Mouse (Mus musculus) adrenal gland, adult (tissue): ENCODE data around the gene Lrrc61.
A peak's percentile ranks its signal among the peaks of the same experiment; 100 is the strongest.

Experiments used
- DNase-seq, 2 experiments: peaks; one replicate each; pipeline ENCODE4 v3.0.0; 2022 to 2023; ENCODE audit warnings: low spot score in 1 of 2; ENCODE audit not compliant: inconsistent age in 2 of 2

The Lrrc61 gene

DNA sequence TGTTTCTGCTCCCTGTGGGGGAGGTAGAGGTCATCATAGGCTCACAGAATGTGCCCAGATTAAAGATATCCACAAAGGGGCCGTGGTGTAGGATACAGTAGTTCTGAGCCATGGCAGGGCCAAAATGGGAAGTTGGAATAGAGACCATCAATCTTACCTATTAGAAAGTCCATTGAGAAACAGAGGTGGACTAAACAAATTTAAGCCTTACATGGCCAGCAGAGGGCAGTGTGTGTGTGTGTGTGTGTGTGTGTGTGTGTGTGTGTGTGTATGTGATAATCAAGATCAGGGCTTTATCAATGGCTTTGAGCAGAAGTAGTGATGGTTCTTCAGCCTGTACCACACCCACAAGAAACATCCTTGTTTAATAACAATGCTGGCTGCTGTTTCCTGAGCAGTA lies 8.3 kb upstream of the Lrrc61 start:
- DNase-seq, result peak; percentile 9 to 78

- peak; percentile 6 to 45 for DNase-seq
Measured at GRCm38 (mm10) chr6:48546858-48547257, 7.7 kb upstream of the Lrrc61 start.

GRCm38 (mm10) chr6:48548314-48548713 lies 6.3 kb upstream of the Lrrc61 start:
- DNase-seq, result no peak

GRCm38 (mm10) chr6:48552918-48553317 lies 1.7 kb upstream of the Lrrc61 start:
- peak; percentile 30 to 70 for DNase-seq

- DNase-seq, result peak in 1 of 2 experiments; percentile 34
Measured at GRCm38 (mm10) chr6:48553819-48554218, 777 bp upstream of the Lrrc61 start.

DNA sequence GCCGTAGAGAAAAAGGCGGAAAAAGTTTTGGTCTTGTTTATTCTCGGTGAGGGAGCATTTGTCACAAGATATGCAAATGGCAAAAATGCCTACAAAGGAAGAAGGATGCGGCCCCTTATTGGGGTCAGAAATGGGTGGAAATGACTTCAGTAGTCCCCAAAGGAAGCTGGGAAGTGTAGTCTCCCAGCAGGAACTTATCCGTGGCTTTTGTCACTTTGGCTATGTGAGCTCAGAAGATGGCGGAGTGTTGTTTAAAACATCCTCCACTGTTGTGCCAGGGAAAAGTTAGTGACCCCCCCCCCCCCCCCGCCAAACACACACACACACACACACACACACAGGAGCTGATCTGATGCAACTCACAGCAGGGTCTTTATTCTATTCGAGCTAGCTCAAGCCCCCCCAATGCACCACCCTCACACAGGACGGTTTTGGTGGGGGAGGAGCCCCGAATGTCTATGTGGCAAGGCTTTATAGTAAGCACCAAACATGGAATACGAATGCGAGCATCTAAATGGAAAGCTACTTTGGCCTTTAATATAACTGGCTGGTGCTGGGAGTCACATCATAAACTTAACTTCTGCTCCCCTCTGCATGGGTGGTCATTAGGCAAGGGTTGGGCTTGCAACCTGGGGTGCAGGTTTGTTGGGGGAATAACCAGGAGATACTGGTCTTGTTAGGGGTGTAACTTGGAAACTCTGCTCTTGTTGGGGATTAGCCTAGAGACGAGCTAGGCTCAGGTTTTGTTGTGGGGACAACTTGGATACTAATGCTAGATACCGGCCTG lies 701 bp downstream of the Lrrc61 start:
- DNase-seq, result peak; percentile 65 to 71

DNA sequence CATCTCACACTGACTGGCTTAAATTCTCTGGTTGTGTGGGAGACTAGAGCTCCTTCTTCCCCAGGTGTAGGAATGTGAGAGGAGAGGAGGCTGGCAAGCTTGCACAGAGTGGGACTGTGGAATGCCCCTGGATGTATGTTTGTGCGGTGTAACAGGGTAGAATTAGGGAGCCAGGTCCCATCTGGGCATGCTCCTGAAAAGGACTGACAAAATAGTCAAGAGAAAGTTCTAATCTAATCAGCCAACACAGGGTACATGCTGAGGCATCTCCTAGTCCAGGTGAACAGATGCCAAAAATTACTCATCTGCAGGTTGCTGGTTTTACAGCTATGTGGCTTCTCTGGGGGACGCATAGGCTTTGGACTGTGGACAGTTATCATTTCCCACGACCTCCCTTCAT lies 1.4 kb downstream of the Lrrc61 start:
- peak; percentile 18 to 41 for DNase-seq

DNA sequence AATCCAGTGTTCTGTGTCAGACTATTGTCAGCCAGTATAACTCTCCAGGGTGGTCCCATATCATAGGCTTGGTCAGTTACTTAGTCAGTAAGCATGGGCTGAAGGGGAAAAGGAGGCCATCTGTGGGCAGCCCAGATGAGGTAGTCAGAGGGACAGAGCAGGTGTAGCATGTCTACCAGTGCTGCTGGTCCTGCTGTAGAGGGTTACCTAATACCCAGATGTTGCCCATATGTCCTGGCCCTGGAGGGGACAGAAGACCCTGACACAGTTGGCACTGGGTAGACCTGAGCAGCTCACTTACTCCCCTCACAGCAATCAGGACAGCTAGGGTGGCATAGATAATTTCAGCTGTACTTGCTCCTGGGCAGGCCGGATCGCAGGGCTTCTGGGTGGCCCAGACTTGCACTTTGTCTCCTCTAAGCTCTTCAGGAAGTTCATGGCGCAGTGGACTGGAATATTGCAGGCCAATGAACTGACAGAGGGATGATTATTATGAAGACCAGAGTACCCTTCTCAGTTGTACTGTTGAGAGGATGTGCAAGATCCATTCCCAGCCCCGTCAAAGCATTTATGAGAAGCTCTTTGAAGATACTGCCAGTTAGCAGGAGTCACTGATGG lies 11.2 kb downstream of the Lrrc61 start:
- no peak for DNase-seq

GRCm38 (mm10) chr6:48566312-48566711 lies 11.7 kb downstream of the Lrrc61 start:
- peak; percentile 58 to 77 for DNase-seq

DNA sequence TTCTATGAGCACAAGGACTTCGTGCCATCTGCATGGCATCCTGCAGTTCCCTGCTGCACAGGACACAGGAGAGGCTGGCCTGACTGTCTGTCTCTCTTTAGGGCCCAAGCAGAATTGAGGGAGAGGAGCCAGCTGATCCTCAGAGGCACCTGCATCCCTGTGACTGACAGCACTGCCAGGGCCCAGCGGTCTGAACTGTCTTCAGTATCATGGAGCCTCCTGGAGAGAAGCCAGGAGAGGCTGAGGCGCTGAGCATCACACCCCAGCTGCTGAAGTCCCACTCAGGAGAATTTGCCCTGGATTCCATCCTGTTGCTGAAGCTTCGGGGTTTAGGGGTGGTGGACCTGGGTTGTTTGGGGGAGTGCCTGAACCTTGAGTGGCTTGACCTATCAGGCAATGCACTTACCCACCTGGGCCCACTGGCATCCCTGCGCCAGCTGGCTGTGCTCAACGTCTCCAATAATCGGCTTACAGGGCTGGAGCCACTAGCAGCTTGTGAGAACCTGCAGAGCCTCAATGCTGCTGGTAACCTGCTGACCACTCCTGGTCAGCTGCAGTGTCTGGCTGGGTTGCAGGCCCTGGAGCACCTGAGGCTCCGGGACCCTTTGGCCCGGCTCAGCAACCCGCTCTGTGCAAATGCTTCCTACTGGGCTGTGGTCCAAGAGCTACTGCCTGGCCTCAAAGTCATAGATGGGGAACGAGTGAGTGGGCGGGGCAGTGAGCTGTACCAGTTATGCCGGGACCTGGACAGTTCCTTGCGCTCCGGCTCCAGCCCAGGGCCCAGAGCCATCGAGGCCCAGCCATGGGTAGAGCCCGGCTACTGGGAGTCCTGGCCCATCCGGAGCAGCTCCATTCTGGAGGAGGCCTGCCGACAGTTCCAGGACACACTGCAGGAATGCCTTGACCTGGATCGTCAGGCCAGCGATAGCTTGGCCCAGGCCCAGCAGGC lies 13.7 kb downstream of the Lrrc61 start:
- peak; percentile 76 to 89 for DNase-seq

DNA sequence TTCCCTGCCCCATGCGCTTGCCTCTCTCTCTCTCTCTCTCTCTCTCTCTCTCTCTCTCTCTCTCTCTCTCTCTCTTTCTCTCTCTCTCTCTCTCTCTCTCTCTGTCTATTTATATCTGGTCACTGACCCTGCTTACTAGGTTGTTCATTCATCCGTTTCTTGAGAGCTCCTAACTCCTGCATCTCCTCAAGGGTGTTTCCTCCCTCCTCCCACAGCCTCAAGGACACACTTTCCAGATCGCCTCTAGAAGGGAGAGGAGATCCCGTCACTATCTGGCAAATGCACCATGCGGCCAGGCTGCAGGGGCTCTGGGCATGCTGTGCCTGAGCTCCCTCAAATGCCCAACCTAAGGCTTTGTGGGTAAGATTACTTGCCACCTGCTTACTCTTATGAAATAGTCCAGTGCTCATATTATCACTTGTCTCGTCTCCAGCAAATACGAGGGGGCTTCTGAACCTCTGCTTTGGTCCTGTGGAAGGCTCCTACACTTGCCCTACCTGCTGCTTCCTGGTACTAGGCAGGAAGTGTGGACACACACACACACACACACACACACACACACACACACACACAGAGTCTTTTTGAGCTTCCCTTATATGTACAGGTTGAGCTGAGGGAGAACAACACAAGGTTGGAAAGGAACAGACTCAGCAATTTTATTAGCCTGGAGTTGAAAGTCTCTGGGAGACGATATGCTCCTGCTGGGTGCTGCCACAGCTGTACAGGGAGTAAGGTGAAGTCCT lies 14.6 kb downstream of the Lrrc61 start:
- peak in 1 of 2 experiments; percentile 63 for DNase-seq

DNA sequence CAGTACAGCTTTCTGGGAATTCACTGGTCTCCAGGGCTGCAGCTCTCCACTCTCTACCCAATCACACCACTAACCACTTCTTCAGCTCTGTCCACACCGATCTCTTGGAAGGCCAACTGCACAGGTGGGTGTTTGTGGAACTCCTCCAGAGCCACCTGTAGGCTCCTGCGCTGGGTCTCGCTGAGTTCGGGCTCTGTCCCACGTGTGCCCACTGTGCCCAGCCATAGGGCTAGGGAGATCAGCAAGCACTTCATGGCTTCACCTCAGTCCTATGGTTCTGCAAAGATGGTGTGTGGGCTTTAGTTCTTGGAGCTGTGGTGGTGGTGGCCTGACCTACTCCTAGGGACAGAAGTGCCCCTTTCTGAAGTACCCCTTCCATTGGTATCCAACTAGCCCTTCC lies 17.4 kb downstream of the Lrrc61 start:
- no peak for DNase-seq

DNA sequence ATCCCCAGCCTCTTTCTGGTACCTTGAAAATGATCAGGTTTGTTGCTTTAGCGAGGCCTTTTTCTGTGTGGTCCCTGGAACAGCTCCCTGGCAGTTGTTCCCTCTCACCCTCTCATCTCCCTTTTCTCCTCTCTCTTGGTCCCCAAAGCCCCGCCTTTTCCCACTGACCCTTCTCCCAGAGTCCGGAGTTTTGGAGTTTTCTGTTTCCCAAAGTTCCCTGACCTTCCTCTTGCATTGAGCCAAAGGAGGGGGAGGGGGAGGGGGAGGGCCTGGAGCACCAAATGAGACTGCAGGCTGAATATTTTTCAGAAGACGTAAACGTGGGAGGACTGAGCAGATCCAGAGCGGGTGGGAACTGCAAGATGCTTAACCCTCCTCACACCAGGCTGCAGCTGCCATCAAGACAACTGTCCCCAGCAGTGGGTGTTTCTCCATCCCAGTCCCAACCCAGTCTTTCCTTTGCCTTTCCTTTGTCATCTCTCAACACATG lies 18.0 kb downstream of the Lrrc61 start, which contains the start of gene Rarres2:
TSS of gene Rarres2 (minus strand) at position 218 of the 490 bp plus-strand sequence.
- DNase-seq, result peak in 1 of 2 experiments; percentile 52

- DNase-seq, result peak in 1 of 2 experiments; percentile 62
Measured at GRCm38 (mm10) chr6:48573280-48573679, 18.7 kb downstream of the Lrrc61 start.

DNA sequence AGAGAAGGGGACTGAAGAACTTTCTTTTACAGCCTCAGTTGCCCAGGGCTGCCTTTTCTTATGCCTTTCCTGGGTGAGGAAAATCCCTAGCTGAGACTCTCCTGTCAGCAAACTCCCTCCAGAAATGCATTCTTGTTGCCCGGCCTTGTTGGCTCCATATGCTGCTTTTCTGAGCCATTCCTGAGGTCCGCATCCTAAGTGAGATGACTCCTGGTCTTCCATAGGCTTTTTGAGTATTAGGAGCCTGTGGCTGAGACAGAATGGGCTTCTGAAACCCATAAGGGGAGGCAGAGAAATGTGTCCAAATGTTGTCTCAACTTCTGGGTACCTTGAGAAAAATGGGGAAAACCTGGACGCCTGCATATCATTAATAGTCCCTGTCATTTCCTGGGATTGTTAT lies 19.4 kb downstream of the Lrrc61 start:
- DNase-seq, result no peak

DNA sequence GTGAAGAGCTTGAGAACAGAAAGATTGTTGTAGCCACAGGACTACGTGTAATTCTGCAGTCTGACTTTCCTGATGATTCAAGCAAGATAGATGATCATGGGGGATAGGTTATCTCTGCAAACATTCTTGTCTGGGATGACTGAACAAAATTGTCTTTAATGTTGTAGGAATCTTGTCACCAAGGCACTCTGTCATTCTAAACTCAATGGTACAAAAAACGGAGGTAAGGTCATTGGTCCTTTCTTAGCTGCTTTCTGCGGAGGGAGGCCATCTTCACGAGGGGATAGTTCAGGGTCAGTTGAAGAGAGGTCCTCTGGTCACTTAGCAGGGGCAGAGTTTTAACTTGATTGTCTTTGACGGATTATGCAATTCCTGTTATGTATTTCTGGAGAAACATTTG lies 24.1 kb downstream of the Lrrc61 start:
- peak; percentile 34 to 82 for DNase-seq

GRCm38 (mm10) chr6:48579215-48579648 lies 24.6 kb downstream of the Lrrc61 start:
- DNase-seq, result peak; percentile 66 to 85

DNA sequence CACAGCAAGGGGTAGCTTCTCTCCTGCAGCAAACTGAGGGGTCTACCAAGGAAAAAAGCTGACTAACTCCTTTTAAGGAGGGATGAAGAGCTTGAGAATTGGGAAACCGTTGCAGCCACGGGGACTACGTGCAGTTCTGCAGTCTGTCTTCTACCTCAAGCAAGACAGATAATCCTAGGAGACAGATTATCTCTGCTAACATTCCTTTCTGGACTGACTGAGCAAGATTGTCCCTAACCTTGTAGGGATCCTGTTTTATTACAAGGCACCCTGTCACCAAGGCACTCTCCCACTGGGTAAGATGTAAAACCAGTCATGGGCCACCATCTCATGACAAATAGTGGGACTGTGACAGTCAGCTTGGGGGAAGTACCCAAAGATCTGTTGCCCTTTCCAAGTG lies 26.7 kb downstream of the Lrrc61 start:
- no peak for DNase-seq

GRCm38 (mm10) chr6:48582037-48582436 lies 27.4 kb downstream of the Lrrc61 start:
- DNase-seq, result peak in 1 of 2 experiments; percentile 87

GRCm38 (mm10) chr6:48589194-48589750 lies 34.7 kb downstream of the Lrrc61 start, which contains the start of gene Gm45021:
Gene Gm45021, plus strand, starts transcription at chr6:48589610.
- no peak for DNase-seq
